Mouse (Mus musculus): ENCODE measurements around the gene Apobec2. TPM values are rescaled to one million over a fixed set of nuclear protein-coding genes. Genes with fewer than 3 reads are reported as not detected.
A peak's percentile ranks its signal among the peaks of the same experiment; 100 is the strongest.
"Not testable (repeated sequence)": the region's sequence is repeated elsewhere in the genome, so short reads cannot be mapped to it uniquely, and the experiment has no call there.

The Apobec2 gene
- 1.2 TPM in 2 replicates for polyA plus RNA-seq (2015; fragmentation: Nextera tagmentation; extraction: Ambion mirVana)

GRCm38 (mm10) chr17:48432158-48432980 is at the start of gene Apobec2:
Apobec2 (minus strand) TSS chr17:48432930.
- ATAC-seq (ENCODE audit: low read depth) (peak; percentile 67), DNase-seq (no peak)
- Histone ChIP-seq H3K27me3 (no peaks in the 10 kb centered on the region), H3K27ac (peak within 1 kb of the TSS; percentile 18; the same call in 1 of the 2 replicates), H3K4me3 (replicated peaks) (no peak within 1 kb of the TSS), H3K9me3 (replicated peaks) (no peaks in the 10 kb centered on the region), H3K4me2 (peak within 1 kb of the TSS; percentile 28; the same call in 1 of the 2 replicates), H3K9ac (0 out of 2 replicates have a peak within 1 kb of the TSS, but pooled peaks have one; percentile 9), H3K4me1 (replicated peaks) (peaks cover 62% of the 10 kb centered on the region), H3K36me3 (no peaks in the 10 kb centered on the region)
- WGBS (ENCODE audit: insufficient replicate concordance): 32% methylated on average over 16 of the region's 16 CpGs

GRCm38 (mm10) chr17:48479952-48480351 is 47.2 kb upstream of the Apobec2 start:
- Histone ChIP-seq H3K27ac (no peak overlapping the region), H3K9me3 (replicated peaks) (no peaks in the 10 kb centered on the region), H3K36me3 (no peaks in the 10 kb centered on the region), H3K4me1 (replicated peaks) (peaks cover 13% of the 10 kb centered on the region), H3K4me3 (replicated peaks) (no peak overlapping the region), H3K9ac (no peak overlapping the region), H3K27me3 (no peaks in the 10 kb centered on the region), H3K4me2 (no peak overlapping the region)
- WGBS (ENCODE audit: insufficient replicate concordance): 75% methylated on average over 10 of the region's 10 CpGs
- no peak for ATAC-seq (ENCODE audit: low read depth)
- no peak for DNase-seq

DNA sequence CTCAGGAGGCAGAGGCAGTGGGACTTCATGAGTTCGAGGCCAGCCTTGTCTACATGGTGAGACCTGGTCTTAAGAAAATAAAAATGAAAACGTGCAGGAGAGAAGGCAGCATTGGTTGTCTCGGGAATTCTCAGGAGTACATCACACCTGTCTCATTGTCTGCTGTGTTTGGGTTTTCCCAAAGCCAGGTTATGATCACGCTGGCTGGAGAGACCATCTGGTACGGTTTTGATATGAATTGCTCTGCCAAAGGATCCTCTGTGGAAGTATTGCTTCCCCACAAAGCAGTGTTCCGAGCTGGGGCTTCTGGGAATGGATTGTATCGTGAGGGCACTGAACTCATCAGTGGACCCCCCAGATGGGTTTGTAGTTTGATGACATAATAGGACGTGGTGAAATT is 42.7 kb upstream of the Apobec2 start:
- ATAC-seq (ENCODE audit: low read depth) (no peak), DNase-seq (no peak)
- no peak overlapping the region for H3K9ac ChIP-seq
- no peak overlapping the region for H3K27ac ChIP-seq
- no peaks in the 10 kb centered on the region for H3K9me3 ChIP-seq (replicated peaks)
- no peak overlapping the region for H3K4me2 ChIP-seq
- no peaks in the 10 kb centered on the region for H3K36me3 ChIP-seq
- no peaks in the 10 kb centered on the region for H3K4me1 ChIP-seq (replicated peaks)
- H3K4me3 ChIP-seq (replicated peaks): no peak overlapping the region
- 63% methylated on average over 8 of the region's 8 CpGs for WGBS (ENCODE audit: insufficient replicate concordance)
- H3K27me3 ChIP-seq: no peaks in the 10 kb centered on the region

GRCm38 (mm10) chr17:48474282-48474681 is 41.6 kb upstream of the Apobec2 start:
- not testable (repeated sequence) for H3K27ac ChIP-seq; H3K27me3 ChIP-seq; H3K4me3 ChIP-seq (replicated peaks); ATAC-seq (ENCODE audit: low read depth); H3K36me3 ChIP-seq; H3K9me3 ChIP-seq (replicated peaks); DNase-seq; H3K4me2 ChIP-seq; H3K4me1 ChIP-seq (replicated peaks); H3K9ac ChIP-seq
- WGBS (ENCODE audit: insufficient replicate concordance): 72% methylated on average over 6 of the region's 6 CpGs

GRCm38 (mm10) chr17:48467395-48468231 is 34.9 kb upstream of the Apobec2 start:
- H3K36me3 ChIP-seq: no peaks in the 10 kb centered on the region
- peak overlapping the region; percentile 82 for H3K4me2 ChIP-seq
- H3K27me3 ChIP-seq: peaks cover 15% of the 10 kb centered on the region
- H3K4me1 ChIP-seq (replicated peaks): peaks cover 21% of the 10 kb centered on the region
- H3K9ac ChIP-seq: peak overlapping the region; percentile 60
- WGBS (ENCODE audit: insufficient replicate concordance): 6% methylated on average over 22 of the region's 22 CpGs
- ATAC-seq (ENCODE audit: low read depth): peak; percentile 77
- peak overlapping the region; percentile 55 for H3K4me3 ChIP-seq (replicated peaks)
- peak overlapping the region; percentile 86 for H3K27ac ChIP-seq
- peak; percentile 62 for DNase-seq
- no peaks in the 10 kb centered on the region for H3K9me3 ChIP-seq (replicated peaks)

DNA sequence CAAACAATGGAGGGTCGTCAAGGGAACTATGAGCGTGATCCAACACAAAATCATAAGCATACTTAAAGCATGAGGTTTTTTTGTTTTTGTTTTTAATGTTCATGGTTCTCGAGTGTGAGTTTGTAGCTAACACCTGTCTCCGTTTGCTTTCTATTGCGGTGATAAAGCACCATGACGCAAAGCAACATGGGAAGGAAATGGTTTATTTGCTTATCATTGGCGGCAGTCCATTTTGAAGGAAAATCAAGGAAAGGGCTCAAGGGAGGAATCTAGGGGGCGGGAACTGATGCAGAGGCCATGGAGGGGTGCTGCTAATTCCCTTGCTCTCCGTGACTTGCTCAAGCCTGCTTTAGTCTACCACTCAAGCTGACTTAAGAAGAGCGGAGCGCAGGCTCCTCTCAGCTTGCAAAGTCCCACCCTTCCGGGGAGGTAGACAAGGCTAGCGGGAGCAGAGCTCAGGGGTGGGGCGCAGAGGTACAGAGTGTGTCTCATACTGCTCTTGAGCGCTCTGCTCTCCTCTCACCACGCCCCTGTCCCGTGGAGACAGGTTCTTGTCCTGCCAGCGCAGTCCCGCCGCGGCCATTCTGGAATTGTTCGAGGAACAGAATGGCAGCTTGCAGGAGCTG is 34.2 kb upstream of the Apobec2 start:
- ATAC-seq (ENCODE audit: low read depth): peak; percentile 96
- Histone ChIP-seq H3K9me3 (replicated peaks) (no peaks in the 10 kb centered on the region), H3K27ac (peak overlapping the region; percentile 86), H3K4me1 (replicated peaks) (peaks cover 25% of the 10 kb centered on the region), H3K36me3 (no peaks in the 10 kb centered on the region), H3K27me3 (peaks cover 15% of the 10 kb centered on the region), H3K4me2 (peak overlapping the region; percentile 82), H3K4me3 (replicated peaks) (peak overlapping the region; percentile 55), H3K9ac (peak overlapping the region; percentile 60)
- 20% methylated on average over 22 of the region's 22 CpGs for WGBS (ENCODE audit: insufficient replicate concordance)
- DNase-seq: no peak

DNA sequence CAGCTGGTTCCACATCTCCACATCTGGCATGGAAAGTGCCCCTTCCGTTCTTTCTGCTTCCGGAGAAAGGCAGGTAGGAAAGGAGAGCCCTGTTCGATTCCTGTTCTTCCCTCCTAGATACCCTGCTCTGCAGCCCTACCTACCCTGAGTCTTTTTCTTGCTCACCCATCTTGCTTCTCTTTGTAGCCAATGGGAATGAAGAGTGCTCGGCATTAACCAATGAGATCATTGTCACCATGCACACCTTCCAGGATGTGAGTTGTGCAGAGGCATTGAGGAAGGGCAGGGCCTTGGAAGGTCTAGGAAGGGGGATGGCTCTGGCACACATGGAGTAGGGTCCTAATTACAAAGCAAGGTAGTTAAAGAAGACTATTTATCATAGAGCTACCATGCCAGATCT is 30.7 kb upstream of the Apobec2 start:
- no peak overlapping the region for H3K9ac ChIP-seq
- DNase-seq: no peak
- H3K4me1 ChIP-seq (replicated peaks): peaks cover 31% of the 10 kb centered on the region
- no peaks in the 10 kb centered on the region for H3K36me3 ChIP-seq
- no peak overlapping the region for H3K27ac ChIP-seq
- no peak overlapping the region for H3K4me3 ChIP-seq (replicated peaks)
- no peak overlapping the region for H3K4me2 ChIP-seq
- ATAC-seq (ENCODE audit: low read depth): no peak
- 77% methylated on average over 4 of the region's 4 CpGs for WGBS (ENCODE audit: insufficient replicate concordance)
- H3K9me3 ChIP-seq (replicated peaks): no peaks in the 10 kb centered on the region
- H3K27me3 ChIP-seq: peaks cover 15% of the 10 kb centered on the region

- no peak overlapping the region for H3K4me2 ChIP-seq
- no peaks in the 10 kb centered on the region for H3K9me3 ChIP-seq (replicated peaks)
- no peak for DNase-seq
- peaks cover 35% of the 10 kb centered on the region for H3K4me1 ChIP-seq (replicated peaks)
- no peak overlapping the region for H3K27ac ChIP-seq
- H3K9ac ChIP-seq: no peak overlapping the region
- peaks cover 15% of the 10 kb centered on the region for H3K27me3 ChIP-seq
- WGBS (ENCODE audit: insufficient replicate concordance): 82% methylated on average over 13 of the region's 13 CpGs
- no peaks in the 10 kb centered on the region for H3K36me3 ChIP-seq
- H3K4me3 ChIP-seq (replicated peaks): no peak overlapping the region
- no peak for ATAC-seq (ENCODE audit: low read depth)
Observed at GRCm38 (mm10) chr17:48462096-48462495, 29.4 kb upstream of the Apobec2 start.

- Histone ChIP-seq H3K4me1 (replicated peaks) (peaks cover 62% of the 10 kb centered on the region), H3K27ac (no peak overlapping the region), H3K9ac (0 out of 2 replicates have a peak overlapping the region, but pooled peaks have one; percentile 17), H3K36me3 (no peaks in the 10 kb centered on the region), H3K27me3 (no peaks in the 10 kb centered on the region), H3K9me3 (replicated peaks) (no peaks in the 10 kb centered on the region), H3K4me2 (peak overlapping the region; percentile 17; the same call in 1 of the 2 replicates), H3K4me3 (replicated peaks) (no peak overlapping the region)
- 46% methylated on average over 13 of the region's 13 CpGs for WGBS (ENCODE audit: insufficient replicate concordance)
- ATAC-seq (ENCODE audit: low read depth) (no peak), DNase-seq (no peak)
Observed at GRCm38 (mm10) chr17:48457971-48458653, 25.4 kb upstream of the Apobec2 start.

GRCm38 (mm10) chr17:48455955-48456354 is 23.2 kb upstream of the Apobec2 start:
- peak overlapping the region; percentile 40; the same call in 1 of the 2 replicates for H3K27ac ChIP-seq
- H3K4me3 ChIP-seq (replicated peaks): peak overlapping the region; percentile 46
- WGBS (ENCODE audit: insufficient replicate concordance): 89% methylated on average over 2 of the region's 2 CpGs
- no peaks in the 10 kb centered on the region for H3K36me3 ChIP-seq
- H3K4me2 ChIP-seq: peak overlapping the region; percentile 62
- ATAC-seq (ENCODE audit: low read depth) (no peak), DNase-seq (no peak)
- H3K9ac ChIP-seq: peak overlapping the region; percentile 67
- no peaks in the 10 kb centered on the region for H3K27me3 ChIP-seq
- H3K4me1 ChIP-seq (replicated peaks): peaks cover 72% of the 10 kb centered on the region
- H3K9me3 ChIP-seq (replicated peaks): no peaks in the 10 kb centered on the region
